Mouse (Mus musculus) heart, embryonic 14.5 days (tissue): ENCODE results near the gene Rbm33. TPM values are rescaled to one million over a fixed set of nuclear protein-coding genes. Genes with fewer than 3 reads are reported as not detected.

Experiments used
- ATAC-seq: fragments of 200-750 bp; cut with Nextera tagmentation; 2 replicates; pipeline ENCODE4 v1.8.0; 2017; ENCODE audit warnings: low read depth, moderate TSS enrichment; ENCODE audit not compliant: insufficient number of reproducible peaks, insufficient read depth, low FRiP score
- H3K27ac ChIP-seq, 2 experiments: fragments of 200-500 bp in 1 of 2; fragments of 300-500 bp in 1 of 2; sonication (generic) in 1 of 2; replicated peaks in 1 of 2; 2 replicates each; pipeline ENCODE4 v1.5.1; 2012 to 2014; ENCODE audit warnings: low read depth in 2 of 2, low read length in 2 of 2, control low read depth in 1 of 2, mild to moderate bottlenecking in 1 of 2, mixed read lengths in 1 of 2; ENCODE audit not compliant: control insufficient read depth in 1 of 2, insufficient read depth in 1 of 2
- H3K27me3 ChIP-seq: fragments of 300-500 bp; sonication (generic); 2 replicates; pipeline ENCODE4 v1.6.1; 2014; ENCODE audit warnings: mild to moderate bottlenecking, low read length, control low read depth; ENCODE audit not compliant: control insufficient read depth, insufficient read depth
- H3K36me3 ChIP-seq: fragments of 300-500 bp; sonication (generic); 2 replicates; pipeline ENCODE4 v1.6.1; 2014; ENCODE audit warnings: mild to moderate bottlenecking, control low read depth, low read length, mixed read lengths; ENCODE audit not compliant: control insufficient read depth, insufficient read depth
- H3K4me1 ChIP-seq, 2 experiments: fragments of 200-500 bp in 1 of 2; fragments of 300-500 bp in 1 of 2; sonication (generic) in 1 of 2; 2 replicates each; pipeline ENCODE4 v1.6.1; 2012 to 2014; ENCODE audit warnings: low read length in 2 of 2, control low read depth in 1 of 2, mixed read lengths in 1 of 2; ENCODE audit not compliant: control insufficient read depth in 2 of 2, insufficient read depth in 2 of 2
- H3K4me2 ChIP-seq: fragments of 300-500 bp; sonication (generic); 2 replicates; pipeline ENCODE4 v1.6.1; 2014; ENCODE audit warnings: mild to moderate bottlenecking, low read length
- H3K4me3 ChIP-seq, 2 experiments: fragments of 200-500 bp in 1 of 2; fragments of 300-500 bp in 1 of 2; sonication (generic) in 1 of 2; 2 replicates each; pipeline ENCODE4 v1.5.1; 2012 to 2014; ENCODE audit warnings: low read length in 2 of 2, mild to moderate bottlenecking in 2 of 2, control low read depth in 1 of 2, low read depth in 1 of 2, moderate library complexity in 1 of 2; ENCODE audit not compliant: control insufficient read depth in 1 of 2, insufficient read depth in 1 of 2
- H3K9ac ChIP-seq: fragments of 300-500 bp; sonication (generic); 2 replicates; pipeline ENCODE4 v1.6.1; 2014; ENCODE audit warnings: mild to moderate bottlenecking, low read length
- H3K9me3 ChIP-seq: fragments of 300-500 bp; sonication (generic); 2 replicates; pipeline ENCODE4 v1.6.1; 2016; ENCODE audit warnings: low read length, control low read depth; ENCODE audit not compliant: control insufficient read depth
- WGBS: fragments of 180-500 bp; shearing (Covaris S2); extraction: QIAGEN DNeasy Blood & Tissue Kit; methylation state at CpG from one replicate; pipeline ENCODE4 v1.1.7; 2014; 5-methylcytosine and 5-hydroxymethylcytosine counted together
- polyA plus RNA-seq: library from polyadenylated mRNA; unstranded; fragments of >200 nt; fragmentation: Nextera tagmentation; extraction: Ambion mirVana; gene quantifications from 2 replicates; pipeline ENCODE4 v1.2.1, GENCODE M21; 2014

Gene Rbm33
- polyA plus RNA-seq, 1 experiment from 2014 or later = 14.4 TPM

- no peak for ATAC-seq
- 68% methylated on average over 5 of the region's 5 CpGs for WGBS
- Histone ChIP-seq H3K9ac (no peak overlapping the region), H3K9me3 (no peaks in the 10 kb centered on the region), H3K27ac (no peak overlapping the region), H3K4me3 (no peak overlapping the region), H3K36me3 (no peaks in the 10 kb centered on the region), H3K4me1 (no peaks in the 10 kb centered on the region), H3K27me3 (peaks cover 5% of the 10 kb centered on the region; the same call in 1 of the 2 replicates), H3K4me2 (no peak overlapping the region)
Observed at GRCm38 (mm10) chr5:28291118-28291850, 25.6 kb upstream of the Rbm33 start.

- no peaks in the 10 kb centered on the region for H3K9me3 ChIP-seq
- H3K4me1 ChIP-seq = no peaks in the 10 kb centered on the region
- H3K4me3 ChIP-seq = no peak overlapping the region
- H3K36me3 ChIP-seq = no peaks in the 10 kb centered on the region
- ATAC-seq = no peak
- H3K27ac ChIP-seq = no peak overlapping the region
- no peak overlapping the region for H3K4me2 ChIP-seq
- no peak overlapping the region for H3K9ac ChIP-seq
- peaks cover 5% of the 10 kb centered on the region; the same call in 1 of the 2 replicates for H3K27me3 ChIP-seq
- WGBS = 43% methylated on average over 3 of the region's 3 CpGs
Observed at GRCm38 (mm10) chr5:28292281-28292680, 24.6 kb upstream of the Rbm33 start.

- Histone ChIP-seq H3K27ac (no peak overlapping the region), H3K4me2 (no peak overlapping the region), H3K4me3 (no peak overlapping the region), H3K9ac (no peak overlapping the region), H3K4me1 (no peaks in the 10 kb centered on the region), H3K9me3 (no peaks in the 10 kb centered on the region), H3K27me3 (peaks cover 5% of the 10 kb centered on the region; the same call in 1 of the 2 replicates), H3K36me3 (no peaks in the 10 kb centered on the region)
- ATAC-seq = no peak
- WGBS = 4% methylated on average over 6 of the region's 6 CpGs
Observed at GRCm38 (mm10) chr5:28293990-28294389, 22.9 kb upstream of the Rbm33 start.

GRCm38 (mm10) chr5:28298161-28298560 is 18.8 kb upstream of the Rbm33 start:
- WGBS = 72% methylated on average over 5 of the region's 5 CpGs
- Histone ChIP-seq H3K4me1 (no peaks in the 10 kb centered on the region), H3K36me3 (no peaks in the 10 kb centered on the region), H3K4me3 (no peak overlapping the region), H3K4me2 (no peak overlapping the region), H3K9ac (no peak overlapping the region), H3K27me3 (no peaks in the 10 kb centered on the region), H3K9me3 (no peaks in the 10 kb centered on the region), H3K27ac (no peak overlapping the region)
- no peak for ATAC-seq

GRCm38 (mm10) chr5:28298693-28299092 is 18.2 kb upstream of the Rbm33 start:
- 44% methylated on average over 3 of the region's 3 CpGs for WGBS
- no peak for ATAC-seq

GRCm38 (mm10) chr5:28299346-28299745 is 17.6 kb upstream of the Rbm33 start:
- WGBS = 65% methylated on average over 6 of the region's 6 CpGs
- no peak overlapping the region for H3K4me3 ChIP-seq
- no peak overlapping the region for H3K9ac ChIP-seq
- no peak for ATAC-seq
- no peak overlapping the region for H3K27ac ChIP-seq
- no peaks in the 10 kb centered on the region for H3K4me1 ChIP-seq
- no peaks in the 10 kb centered on the region for H3K27me3 ChIP-seq
- H3K4me2 ChIP-seq = no peak overlapping the region
- no peaks in the 10 kb centered on the region for H3K9me3 ChIP-seq
- H3K36me3 ChIP-seq = no peaks in the 10 kb centered on the region

More at GRCm38 (mm10) chr5:28298693-28299092, 18.2 kb upstream of the Rbm33 start:
- Histone ChIP-seq H3K9ac (no peak overlapping the region), H3K4me3 (no peak overlapping the region), H3K9me3 (no peaks in the 10 kb centered on the region), H3K36me3 (no peaks in the 10 kb centered on the region), H3K4me2 (no peak overlapping the region), H3K27me3 (no peaks in the 10 kb centered on the region), H3K27ac (no peak overlapping the region), H3K4me1 (no peaks in the 10 kb centered on the region)

GRCm38 (mm10) chr5:28302671-28303070 is 14.2 kb upstream of the Rbm33 start:
- no peak overlapping the region for H3K4me2 ChIP-seq
- H3K9ac ChIP-seq = no peak overlapping the region
- H3K36me3 ChIP-seq = no peaks in the 10 kb centered on the region
- no peaks in the 10 kb centered on the region for H3K9me3 ChIP-seq
- no peaks in the 10 kb centered on the region for H3K27me3 ChIP-seq
- no peak overlapping the region for H3K27ac ChIP-seq
- ATAC-seq = no peak
- H3K4me1 ChIP-seq = no peaks in the 10 kb centered on the region
- no peak overlapping the region for H3K4me3 ChIP-seq
- 72% methylated on average over 1 of the region's 1 CpGs for WGBS

GRCm38 (mm10) chr5:28304551-28304950 is 12.4 kb upstream of the Rbm33 start:
- no peaks in the 10 kb centered on the region for H3K36me3 ChIP-seq
- H3K9ac ChIP-seq = no peak overlapping the region
- no peak for ATAC-seq
- no peak overlapping the region for H3K4me2 ChIP-seq
- no peaks in the 10 kb centered on the region for H3K27me3 ChIP-seq
- H3K27ac ChIP-seq = no peak overlapping the region
- H3K9me3 ChIP-seq = no peaks in the 10 kb centered on the region
- H3K4me3 ChIP-seq = no peak overlapping the region
- no peaks in the 10 kb centered on the region for H3K4me1 ChIP-seq
